Mouse (Mus musculus) layer of hippocampus, postnatal 36 days (tissue): Measurements from ENCODE around the gene Atraid. TPM values are rescaled to one million over a fixed set of nuclear protein-coding genes. Genes with fewer than 3 reads are reported as not detected.
A peak's percentile ranks its signal among the peaks of the same experiment; 100 is the strongest.
"Not testable (repeated sequence)": the region's sequence is repeated elsewhere in the genome, so short reads cannot be mapped to it uniquely, and the experiment has no call there.

Experiments used
- DNase-seq, 2 experiments: peaks; one replicate each; pipeline ENCODE4 v3.0.0; 2022
- total RNA-seq, 2 experiments: library from RNA; stranded (reverse); gene quantifications; 2 replicates each; pipeline ENCODE4 v1.2.3; 2021

Gene Atraid
- total RNA-seq = 10 to 100 TPM; 73.7 to 77.5 TPM

- DNase-seq = peak; percentile 99
Observed at GRCm38 (mm10) chr5:31047848-31048762, at the start of gene Atraid. Atraid (plus strand) TSS chr5:31048312.

GRCm38 (mm10) chr5:30999324-30999723 is 48.8 kb upstream of the Atraid start:
- no peak for DNase-seq

GRCm38 (mm10) chr5:31000122-31000521 is 48.0 kb upstream of the Atraid start:
- DNase-seq = no peak

GRCm38 (mm10) chr5:31000993-31001392 is 47.1 kb upstream of the Atraid start:
- DNase-seq = no peak

- DNase-seq = no peak
Observed at GRCm38 (mm10) chr5:31001560-31001959, 46.6 kb upstream of the Atraid start.

- peak; percentile 86 to 89 for DNase-seq
Observed at GRCm38 (mm10) chr5:31004184-31004583, 43.9 kb upstream of the Atraid start.

- DNase-seq = no peak
Observed at GRCm38 (mm10) chr5:31012737-31013136, 35.4 kb upstream of the Atraid start.

- DNase-seq = no peak
Observed at GRCm38 (mm10) chr5:31015913-31016312, 32.2 kb upstream of the Atraid start.

- not testable (repeated sequence) for DNase-seq
Observed at GRCm38 (mm10) chr5:31021790-31022189, 26.3 kb upstream of the Atraid start.

GRCm38 (mm10) chr5:31022690-31023089 is 25.4 kb upstream of the Atraid start:
- DNase-seq = no peak

- DNase-seq = no peak
Observed at GRCm38 (mm10) chr5:31023254-31023653, 24.9 kb upstream of the Atraid start.

GRCm38 (mm10) chr5:31024641-31025040 is 23.5 kb upstream of the Atraid start:
- no peak for DNase-seq

GRCm38 (mm10) chr5:31030926-31031325 is 17.2 kb upstream of the Atraid start:
- no peak for DNase-seq

GRCm38 (mm10) chr5:31031508-31031907 is 16.6 kb upstream of the Atraid start:
- DNase-seq = no peak

GRCm38 (mm10) chr5:31034669-31035068 is 13.4 kb upstream of the Atraid start:
- no peak for DNase-seq

GRCm38 (mm10) chr5:31036556-31036955 is 11.6 kb upstream of the Atraid start:
- DNase-seq = not testable (repeated sequence)

- DNase-seq = no peak
Observed at GRCm38 (mm10) chr5:31038171-31038845, 9.8 kb upstream of the Atraid start.

- no peak for DNase-seq
Observed at GRCm38 (mm10) chr5:31046416-31046815, 1.7 kb upstream of the Atraid start.

GRCm38 (mm10) chr5:31047074-31047473 is 1.0 kb upstream of the Atraid start:
- DNase-seq = no peak

- peak; percentile 17 to 24 for DNase-seq
Observed at GRCm38 (mm10) chr5:31048763-31049641, 890 bp downstream of the Atraid start, which contains the start of gene Slc5a6. Slc5a6 (minus strand) TSS chr5:31048924.

GRCm38 (mm10) chr5:31050427-31050826 is 2.3 kb downstream of the Atraid start:
- DNase-seq = no peak

GRCm38 (mm10) chr5:31053728-31054127 is 5.6 kb downstream of the Atraid start:
- DNase-seq = not testable (repeated sequence)
